In the genomic region with DNA sequence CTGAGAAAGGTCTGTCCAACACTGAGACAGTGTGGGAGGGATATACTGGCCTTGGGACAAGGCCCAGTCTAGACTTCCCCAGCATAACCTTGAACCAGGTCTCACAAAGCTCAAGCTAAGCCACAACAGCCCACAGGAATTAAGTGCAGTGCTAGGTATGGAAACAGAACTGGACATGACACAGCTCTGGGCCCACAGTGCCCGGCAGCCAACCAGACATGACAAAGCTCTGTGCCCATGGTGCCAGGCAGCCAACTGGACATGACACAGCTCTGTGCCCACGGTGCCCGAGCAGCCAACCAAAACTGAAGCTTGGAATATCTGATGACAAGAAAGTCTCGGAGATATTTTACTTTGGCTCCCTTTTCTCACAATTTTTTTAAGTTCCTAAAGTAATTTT, we compare ENCODE assay signal across 6 mouse cellular contexts.
"Had no signal": no experiment of that assay in that cellular context is flagged by ENCODE, and none has a peak within 500 bp of the region (broad histone marks: within the 10 kb centered on the region; RNA-seq: fewer than 3 reads in every experiment).

No protein-coding gene starts in this region.

- DNase-seq: liver; liver, embryonic 13.5 days; liver, postnatal 0 days; lung, postnatal 14 days; right cerebral cortex, postnatal 14 days; thymus, postnatal 4 days had no signal
